Mouse (Mus musculus): ENCODE data around the gene Arsa. TPM values are rescaled to one million over a fixed set of nuclear protein-coding genes. Genes with fewer than 3 reads are reported as not detected.

Gene Arsa
- polyA plus RNA-seq, 1 experiment from 2014 or later: 10.0 TPM

GRCm38 (mm10) chr15:89478622-89479021 is 1.4 kb upstream of the Arsa start:
- Histone ChIP-seq H3K9ac (ENCODE audit: low read depth, low read length) (no peak overlapping the region), H3K36me3 (ENCODE audit: control insufficient read depth, insufficient read depth, low read length) (no peaks in the 10 kb centered on the region), H3K27ac (ENCODE audit: low read depth, low read length) (no peak overlapping the region), H3K4me1 (replicated peaks; ENCODE audit: control insufficient read depth, insufficient read depth, low read length) (0 out of 2 replicates have a peak, but pooled peaks cover 2% of the 10 kb centered on the region), H3K4me3 (ENCODE audit: low read depth, low read length) (no peak overlapping the region), H3K27me3 (ENCODE audit: control insufficient read depth, insufficient read depth, low read length) (no peaks in the 10 kb centered on the region), H3K9me3 (ENCODE audit: control insufficient read depth, low read length) (no peaks in the 10 kb centered on the region), H3K4me2 (replicated peaks; ENCODE audit: low read depth, low read length) (no peak overlapping the region)
- DNase-seq (ENCODE audit: low spot score) (no peak), ATAC-seq (ENCODE audit: low FRiP score) (no peak)
- WGBS: 76% methylated on average over 3 of the region's 3 CpGs

GRCm38 (mm10) chr15:89477806-89478205 is 581 bp upstream of the Arsa start:
- Histone ChIP-seq H3K9ac (ENCODE audit: low read depth, low read length) (no peak overlapping the region), H3K4me3 (ENCODE audit: low read depth, low read length) (no peak overlapping the region), H3K36me3 (ENCODE audit: control insufficient read depth, insufficient read depth, low read length) (no peaks in the 10 kb centered on the region), H3K4me2 (replicated peaks; ENCODE audit: low read depth, low read length) (no peak overlapping the region), H3K4me1 (replicated peaks; ENCODE audit: control insufficient read depth, insufficient read depth, low read length) (0 out of 2 replicates have a peak, but pooled peaks cover 2% of the 10 kb centered on the region), H3K27me3 (ENCODE audit: control insufficient read depth, insufficient read depth, low read length) (no peaks in the 10 kb centered on the region), H3K27ac (ENCODE audit: low read depth, low read length) (no peak overlapping the region), H3K9me3 (ENCODE audit: control insufficient read depth, low read length) (no peaks in the 10 kb centered on the region)
- no peak for ATAC-seq (ENCODE audit: low FRiP score)
- WGBS: 40% methylated on average over 8 of the region's 8 CpGs
- DNase-seq (ENCODE audit: low spot score): no peak

- Histone ChIP-seq H3K4me3 (ENCODE audit: low read depth, low read length) (peak overlapping the region; percentile 48), H3K9me3 (ENCODE audit: control insufficient read depth, low read length) (no peaks in the 10 kb centered on the region), H3K4me1 (replicated peaks; ENCODE audit: control insufficient read depth, insufficient read depth, low read length) (0 out of 2 replicates have a peak, but pooled peaks cover 2% of the 10 kb centered on the region), H3K4me2 (replicated peaks; ENCODE audit: low read depth, low read length) (peak overlapping the region; percentile 65), H3K9ac (ENCODE audit: low read depth, low read length) (peak overlapping the region; percentile 55), H3K36me3 (ENCODE audit: control insufficient read depth, insufficient read depth, low read length) (no peaks in the 10 kb centered on the region), H3K27ac (ENCODE audit: low read depth, low read length) (0 out of 2 replicates have a peak overlapping the region, but pooled peaks have one; percentile 45), H3K27me3 (ENCODE audit: control insufficient read depth, insufficient read depth, low read length) (no peaks in the 10 kb centered on the region)
- ATAC-seq (ENCODE audit: low FRiP score) (no peak), DNase-seq (ENCODE audit: low spot score) (no peak)
- WGBS: 7% methylated on average over 5 of the region's 5 CpGs
These were observed 780 bp downstream of the Arsa start for GRCm38 (mm10) chr15:89476475-89476815.

- ATAC-seq (ENCODE audit: low FRiP score) (peak; percentile 97), DNase-seq (ENCODE audit: low spot score) (peak; percentile 89)
- H3K4me3 ChIP-seq (ENCODE audit: low read depth, low read length): peak overlapping the region; percentile 48
- H3K4me2 ChIP-seq (replicated peaks; ENCODE audit: low read depth, low read length): peak overlapping the region; percentile 65
- H3K9me3 ChIP-seq (ENCODE audit: control insufficient read depth, low read length): no peaks in the 10 kb centered on the region
- no peaks in the 10 kb centered on the region for H3K27me3 ChIP-seq (ENCODE audit: control insufficient read depth, insufficient read depth, low read length)
- H3K4me1 ChIP-seq (replicated peaks; ENCODE audit: control insufficient read depth, insufficient read depth, low read length): 0 out of 2 replicates have a peak, but pooled peaks cover 2% of the 10 kb centered on the region
- peak overlapping the region; percentile 55 for H3K9ac ChIP-seq (ENCODE audit: low read depth, low read length)
- WGBS: 9% methylated on average over 44 of the region's 44 CpGs
- H3K27ac ChIP-seq (ENCODE audit: low read depth, low read length): 0 out of 2 replicates have a peak overlapping the region, but pooled peaks have one; percentile 45
- H3K36me3 ChIP-seq (ENCODE audit: control insufficient read depth, insufficient read depth, low read length): no peaks in the 10 kb centered on the region
These were observed 1.4 kb downstream of the Arsa start for GRCm38 (mm10) chr15:89475611-89476474.

- H3K27ac ChIP-seq (ENCODE audit: low read depth, low read length): no peak overlapping the region
- H3K36me3 ChIP-seq (ENCODE audit: control insufficient read depth, insufficient read depth, low read length): no peaks in the 10 kb centered on the region
- no peaks in the 10 kb centered on the region for H3K27me3 ChIP-seq (ENCODE audit: control insufficient read depth, insufficient read depth, low read length)
- H3K4me3 ChIP-seq (ENCODE audit: low read depth, low read length): no peak overlapping the region
- 87% methylated on average over 7 of the region's 7 CpGs for WGBS
- H3K9me3 ChIP-seq (ENCODE audit: control insufficient read depth, low read length): no peaks in the 10 kb centered on the region
- 0 out of 2 replicates have a peak, but pooled peaks cover 2% of the 10 kb centered on the region for H3K4me1 ChIP-seq (replicated peaks; ENCODE audit: control insufficient read depth, insufficient read depth, low read length)
- DNase-seq (ENCODE audit: low spot score) (no peak), ATAC-seq (ENCODE audit: low FRiP score) (no peak)
- H3K9ac ChIP-seq (ENCODE audit: low read depth, low read length): no peak overlapping the region
- peak overlapping the region; percentile 65 for H3K4me2 ChIP-seq (replicated peaks; ENCODE audit: low read depth, low read length)
These were observed 2.0 kb downstream of the Arsa start for GRCm38 (mm10) chr15:89475293-89475600.

GRCm38 (mm10) chr15:89474596-89475292 is 2.5 kb downstream of the Arsa start:
- no peak for ATAC-seq (ENCODE audit: low FRiP score)

GRCm38 (mm10) chr15:89473921-89474320 is 3.3 kb downstream of the Arsa start:
- no peaks in the 10 kb centered on the region for H3K9me3 ChIP-seq (ENCODE audit: control insufficient read depth, low read length)
- H3K36me3 ChIP-seq (ENCODE audit: control insufficient read depth, insufficient read depth, low read length): no peaks in the 10 kb centered on the region
- no peak overlapping the region for H3K4me3 ChIP-seq (ENCODE audit: low read depth, low read length)
- 95% methylated on average over 8 of the region's 8 CpGs for WGBS
- ATAC-seq (ENCODE audit: low FRiP score) (no peak), DNase-seq (ENCODE audit: low spot score) (no peak)
- no peak overlapping the region for H3K4me2 ChIP-seq (replicated peaks; ENCODE audit: low read depth, low read length)
- H3K27ac ChIP-seq (ENCODE audit: low read depth, low read length): no peak overlapping the region
- no peaks in the 10 kb centered on the region for H3K27me3 ChIP-seq (ENCODE audit: control insufficient read depth, insufficient read depth, low read length)
- no peak overlapping the region for H3K9ac ChIP-seq (ENCODE audit: low read depth, low read length)
- H3K4me1 ChIP-seq (replicated peaks; ENCODE audit: control insufficient read depth, insufficient read depth, low read length): 0 out of 2 replicates have a peak, but pooled peaks cover 2% of the 10 kb centered on the region

More at GRCm38 (mm10) chr15:89474596-89475292, 2.5 kb downstream of the Arsa start:
- no peak for DNase-seq (ENCODE audit: low spot score)
- Histone ChIP-seq H3K27me3 (ENCODE audit: control insufficient read depth, insufficient read depth, low read length) (no peaks in the 10 kb centered on the region), H3K27ac (ENCODE audit: low read depth, low read length) (no peak overlapping the region), H3K9me3 (ENCODE audit: control insufficient read depth, low read length) (no peaks in the 10 kb centered on the region), H3K4me3 (ENCODE audit: low read depth, low read length) (no peak overlapping the region; the same call in 1 of the 2 replicates), H3K4me1 (replicated peaks; ENCODE audit: control insufficient read depth, insufficient read depth, low read length) (0 out of 2 replicates have a peak, but pooled peaks cover 2% of the 10 kb centered on the region), H3K36me3 (ENCODE audit: control insufficient read depth, insufficient read depth, low read length) (no peaks in the 10 kb centered on the region), H3K9ac (ENCODE audit: low read depth, low read length) (no peak overlapping the region), H3K4me2 (replicated peaks; ENCODE audit: low read depth, low read length) (no peak overlapping the region)
- WGBS: 93% methylated on average over 19 of the region's 19 CpGs

- Histone ChIP-seq H3K4me2 (replicated peaks; ENCODE audit: low read depth, low read length) (no peak overlapping the region), H3K27ac (ENCODE audit: low read depth, low read length) (no peak overlapping the region), H3K4me1 (replicated peaks; ENCODE audit: control insufficient read depth, insufficient read depth, low read length) (0 out of 2 replicates have a peak, but pooled peaks cover 2% of the 10 kb centered on the region), H3K36me3 (ENCODE audit: control insufficient read depth, insufficient read depth, low read length) (no peaks in the 10 kb centered on the region), H3K9me3 (ENCODE audit: control insufficient read depth, low read length) (no peaks in the 10 kb centered on the region), H3K9ac (ENCODE audit: low read depth, low read length) (no peak overlapping the region), H3K4me3 (ENCODE audit: low read depth, low read length) (no peak overlapping the region), H3K27me3 (ENCODE audit: control insufficient read depth, insufficient read depth, low read length) (no peaks in the 10 kb centered on the region)
- DNase-seq (ENCODE audit: low spot score): no peak
- ATAC-seq (ENCODE audit: low FRiP score): no peak
- 83% methylated on average over 9 of the region's 9 CpGs for WGBS
These were observed 3.9 kb downstream of the Arsa start for GRCm38 (mm10) chr15:89473370-89473769.

Measured in hindbrain, embryonic 11.5 days (tissue).